Mouse (Mus musculus): ENCODE measurements at regions not wholly inside any gene's neighbourhood (a gene's known extent, or its start where the extent isn't known, plus 50 kb on each side); places are given as distances from the start of the nearest gene placed in this dataset.

DNA sequence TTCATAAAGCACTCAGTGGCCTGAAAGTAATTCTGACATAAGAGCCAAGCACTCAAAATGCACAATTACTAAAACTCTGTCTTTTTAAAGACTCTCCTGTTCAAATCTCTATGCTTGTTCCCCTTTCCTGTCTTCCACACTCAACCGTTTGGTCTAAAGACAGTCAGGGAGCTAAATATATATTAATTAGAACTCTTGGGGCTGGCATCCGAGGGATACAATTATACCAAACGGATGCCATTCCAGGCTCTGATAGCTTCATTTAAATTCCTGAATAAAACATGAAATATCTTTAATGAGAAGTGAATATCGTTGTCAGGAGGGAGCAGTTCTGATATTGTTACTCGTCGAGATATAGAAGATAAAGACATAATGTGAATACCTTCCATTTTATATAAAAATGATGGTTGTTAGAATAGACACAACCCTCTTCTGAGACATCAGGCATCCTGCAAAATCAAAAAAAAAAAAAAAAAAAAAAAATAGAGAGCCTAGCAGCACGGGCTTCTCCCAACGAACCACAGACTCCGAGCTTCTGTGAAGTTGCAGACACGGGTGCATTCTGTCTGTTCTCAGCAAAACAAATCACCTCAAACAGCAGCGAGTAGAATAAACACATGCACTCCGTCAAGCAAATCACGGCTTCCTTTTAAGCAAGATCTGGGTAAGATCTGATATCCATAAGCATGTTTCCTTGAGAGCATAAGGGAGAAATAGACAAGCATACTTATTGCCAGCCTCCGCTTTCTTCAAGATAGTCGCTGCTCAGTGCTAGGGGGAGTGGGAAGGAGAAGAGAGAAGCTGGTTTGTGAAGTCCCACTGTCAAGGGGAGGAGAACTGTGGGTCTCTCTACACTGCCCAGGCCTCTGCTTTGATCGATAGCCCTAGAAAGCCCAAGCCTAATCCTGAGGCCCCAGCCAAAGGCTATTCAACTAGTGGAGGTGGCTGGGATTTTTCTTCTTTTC, 363.0 kb downstream of the Mctp2 start:
- TF ChIP-seq EP300 (IDR thresholded peaks at IDR 0.05) (no peak), CTCF (IDR thresholded peaks at IDR 0.05) (no peak)

All from lung, postnatal 0 days (tissue).